Mouse (Mus musculus) liver, postnatal 0 days (tissue): ENCODE results near the gene Usp2. TPM values are rescaled to one million over a fixed set of nuclear protein-coding genes. Genes with fewer than 3 reads are reported as not detected.

Source experiments
- ATAC-seq: fragments of 200-750 bp; cut with Nextera tagmentation; 2 replicates; pipeline ENCODE4 v1.8.0; 2017; ENCODE audit warnings: mild to moderate bottlenecking, moderate library complexity
- DNase-seq: peaks from one replicate; pipeline ENCODE4 v3.0.0-alpha.2; 2016
- H3K27ac ChIP-seq: fragments of 300-500 bp; sonication (generic); 2 replicates; pipeline ENCODE4 v1.5.1; 2014; ENCODE audit warnings: antibody characterized with exemption, moderate library complexity, mild to moderate bottlenecking, low read depth
- H3K27me3 ChIP-seq: fragments of 300-500 bp; sonication (generic); 2 replicates; pipeline ENCODE4 v1.6.1; 2014; ENCODE audit warnings: low read length, control low read depth, mixed read lengths; ENCODE audit not compliant: insufficient read depth
- H3K36me3 ChIP-seq: fragments of 300-500 bp; sonication (generic); replicated peaks from 2 replicates; pipeline ENCODE4 v1.6.1; 2014; ENCODE audit warnings: mild to moderate bottlenecking, control low read depth, low read length, moderate library complexity, mixed read lengths; ENCODE audit not compliant: insufficient read depth
- H3K4me1 ChIP-seq: fragments of 300-500 bp; sonication (generic); 2 replicates; pipeline ENCODE4 v1.6.1; 2014; ENCODE audit warnings: antibody characterized with exemption, mild to moderate bottlenecking, control low read depth; ENCODE audit not compliant: insufficient read depth
- H3K4me2 ChIP-seq: fragments of 300-500 bp; sonication (generic); 2 replicates; pipeline ENCODE4 v1.6.1; 2014; ENCODE audit warnings: low read depth, mild to moderate bottlenecking, low read length, moderate library complexity, mixed read lengths
- H3K4me3 ChIP-seq: fragments of 300-500 bp; sonication (generic); 2 replicates; pipeline ENCODE4 v1.5.1; 2014; ENCODE audit warnings: low read depth, low read length
- H3K9ac ChIP-seq: fragments of 300-500 bp; sonication (generic); replicated peaks from 2 replicates; pipeline ENCODE4 v1.6.1; 2014; ENCODE audit warnings: mild to moderate bottlenecking, moderate library complexity
- H3K9me3 ChIP-seq: fragments of 300-500 bp; sonication (generic); 2 replicates; pipeline ENCODE4 v1.6.1; 2016; ENCODE audit warnings: mild to moderate bottlenecking, control low read depth, low read length, mixed read lengths
- CTCF ChIP-seq: sonication (generic); IDR thresholded peaks from 2 replicates; pipeline ENCODE4 v1.5.1; 2016; ENCODE audit warnings: antibody characterized with exemption, low read depth
- EP300 ChIP-seq: IDR thresholded peaks from 2 replicates; pipeline ENCODE4 v1.6.1; 2016; ENCODE audit warnings: antibody characterized with exemption, low read depth, mild to moderate bottlenecking
- WGBS: fragments of 180-500 bp; shearing (Covaris S2); extraction: QIAGEN DNeasy Blood & Tissue Kit; methylation state at CpG from one replicate; pipeline ENCODE4 v1.1.7; 2014; ENCODE audit not compliant: insufficient replicate concordance; 5-methylcytosine and 5-hydroxymethylcytosine counted together
- polyA plus RNA-seq: library from polyadenylated mRNA; unstranded; fragments of >200 nt; fragmentation: Nextera tagmentation; extraction: Ambion mirVana; gene quantifications from 2 replicates; pipeline ENCODE4 v1.2.1, GENCODE M21; 2015

Gene Usp2
- polyA plus RNA-seq, 1 experiment from 2014 or later = 2.9 TPM

- H3K9ac ChIP-seq = no peak overlapping the region
- H3K27me3 ChIP-seq = peaks cover 40% of the 10 kb centered on the region
- H3K27ac ChIP-seq = no peak overlapping the region
- no peak for TF ChIP-seq CTCF
- no peak for TF ChIP-seq EP300
- H3K9me3 ChIP-seq = no peaks in the 10 kb centered on the region
- H3K4me3 ChIP-seq = no peak overlapping the region
- no peak for ATAC-seq
- peaks cover 3% of the 10 kb centered on the region; the same call in 1 of the 2 replicates for H3K4me1 ChIP-seq
- 74% methylated on average over 3 of the region's 3 CpGs for WGBS
- H3K4me2 ChIP-seq = no peak overlapping the region
- DNase-seq = no peak
- no peaks in the 10 kb centered on the region for H3K36me3 ChIP-seq
These were observed 21.5 kb upstream of the Usp2 start for GRCm38 (mm10) chr9:44045158-44045883.

GRCm38 (mm10) chr9:44045884-44046272 lies 20.9 kb upstream of the Usp2 start:
- Histone ChIP-seq H3K9me3 (no peaks in the 10 kb centered on the region), H3K27me3 (peaks cover 40% of the 10 kb centered on the region)

GRCm38 (mm10) chr9:44046426-44046825 lies 20.4 kb upstream of the Usp2 start:
- TF ChIP-seq CTCF = no peak
- TF ChIP-seq EP300 = no peak
- Histone ChIP-seq H3K9me3 (no peaks in the 10 kb centered on the region), H3K36me3 (no peaks in the 10 kb centered on the region), H3K4me1 (peaks cover 3% of the 10 kb centered on the region; the same call in 1 of the 2 replicates), H3K9ac (no peak overlapping the region), H3K27me3 (peaks cover 40% of the 10 kb centered on the region), H3K27ac (no peak overlapping the region), H3K4me2 (no peak overlapping the region), H3K4me3 (no peak overlapping the region)
- ATAC-seq = no peak
- 68% methylated on average over 12 of the region's 12 CpGs for WGBS
- no peak for DNase-seq

More at GRCm38 (mm10) chr9:44045884-44046272, 20.9 kb upstream of the Usp2 start:
- no peak overlapping the region for H3K4me3 ChIP-seq
- no peak for ATAC-seq
- peaks cover 3% of the 10 kb centered on the region; the same call in 1 of the 2 replicates for H3K4me1 ChIP-seq
- no peak for DNase-seq
- no peaks in the 10 kb centered on the region for H3K36me3 ChIP-seq
- 73% methylated on average over 5 of the region's 5 CpGs for WGBS
- H3K27ac ChIP-seq = no peak overlapping the region
- no peak overlapping the region for H3K9ac ChIP-seq
- TF ChIP-seq EP300 = no peak
- no peak for TF ChIP-seq CTCF
- no peak overlapping the region for H3K4me2 ChIP-seq

- ATAC-seq (no peak), DNase-seq (no peak)
- Histone ChIP-seq H3K4me2 (no peak overlapping the region), H3K9me3 (no peaks in the 10 kb centered on the region), H3K9ac (no peak overlapping the region), H3K36me3 (no peaks in the 10 kb centered on the region), H3K4me1 (peaks cover 3% of the 10 kb centered on the region; the same call in 1 of the 2 replicates), H3K27ac (no peak overlapping the region), H3K4me3 (no peak overlapping the region), H3K27me3 (peaks cover 39% of the 10 kb centered on the region)
- WGBS = 30% methylated on average over 6 of the region's 6 CpGs
- TF ChIP-seq EP300 (no peak), CTCF (no peak)
These were observed 19.8 kb upstream of the Usp2 start for GRCm38 (mm10) chr9:44047071-44047470.

- Histone ChIP-seq H3K9ac (no peak overlapping the region), H3K27me3 (peaks cover 32% of the 10 kb centered on the region), H3K9me3 (no peaks in the 10 kb centered on the region), H3K27ac (no peak overlapping the region), H3K4me3 (no peak overlapping the region), H3K4me2 (no peak overlapping the region), H3K4me1 (peaks cover 3% of the 10 kb centered on the region; the same call in 1 of the 2 replicates), H3K36me3 (no peaks in the 10 kb centered on the region)
- WGBS = 53% methylated on average over 14 of the region's 14 CpGs
- TF ChIP-seq EP300 = no peak
- ATAC-seq = no peak
- no peak for DNase-seq
These were observed 19.0 kb upstream of the Usp2 start for GRCm38 (mm10) chr9:44047571-44048490.
